Mouse (Mus musculus) forebrain, embryonic 13.5 days (tissue): Measurements from ENCODE around the gene Ndufb10. TPM values are rescaled to one million over a fixed set of nuclear protein-coding genes. Genes with fewer than 3 reads are reported as not detected.

Source experiments
- ATAC-seq: fragments of 200-750 bp; cut with Nextera tagmentation; 2 replicates; pipeline ENCODE4 v1.8.0; 2017
- H3K27ac ChIP-seq: fragments of 300-500 bp; sonication (generic); 2 replicates; pipeline ENCODE4 v1.5.1; 2015; ENCODE audit warnings: inconsistent platforms, mild to moderate bottlenecking, moderate library complexity
- H3K27me3 ChIP-seq: fragments of 300-500 bp; sonication (generic); 2 replicates; pipeline ENCODE4 v1.6.1; 2015; ENCODE audit warnings: mild to moderate bottlenecking, inconsistent platforms
- H3K36me3 ChIP-seq: fragments of 300-500 bp; sonication (generic); 2 replicates; pipeline ENCODE4 v1.6.1; 2015; ENCODE audit warnings: mild to moderate bottlenecking, inconsistent platforms; ENCODE audit not compliant: poor library complexity, severe bottlenecking
- H3K4me1 ChIP-seq: fragments of 300-500 bp; sonication (generic); 2 replicates; pipeline ENCODE4 v1.6.1; 2015; ENCODE audit warnings: inconsistent platforms
- H3K4me2 ChIP-seq: fragments of 300-500 bp; sonication (generic); 2 replicates; pipeline ENCODE4 v1.6.1; 2015; ENCODE audit warnings: inconsistent platforms, mild to moderate bottlenecking, moderate library complexity
- H3K4me3 ChIP-seq: fragments of 300-500 bp; sonication (generic); 2 replicates; pipeline ENCODE4 v1.5.1; 2015; ENCODE audit warnings: mild to moderate bottlenecking, inconsistent platforms
- H3K9ac ChIP-seq: fragments of 300-500 bp; sonication (generic); 2 replicates; pipeline ENCODE4 v1.6.1; 2015; ENCODE audit warnings: mild to moderate bottlenecking, inconsistent platforms
- H3K9me3 ChIP-seq: fragments of 300-500 bp; sonication (generic); replicated peaks from 2 replicates; pipeline ENCODE4 v1.6.1; 2016; ENCODE audit warnings: inconsistent platforms
- WGBS: fragments of 180-500 bp; shearing (Covaris S2); methylation state at CpG from one replicate; pipeline ENCODE4 v1.1.7; 2015; 5-methylcytosine and 5-hydroxymethylcytosine counted together
- polyA plus RNA-seq: library from polyadenylated mRNA; unstranded; fragments of >200 nt; fragmentation: Nextera tagmentation; extraction: Ambion mirVana; gene quantifications from 2 replicates; pipeline ENCODE4 v1.2.1, GENCODE M21; 2015

The Ndufb10 gene
- polyA plus RNA-seq, 1 experiment from 2014 or later, result 253 TPM

DNA sequence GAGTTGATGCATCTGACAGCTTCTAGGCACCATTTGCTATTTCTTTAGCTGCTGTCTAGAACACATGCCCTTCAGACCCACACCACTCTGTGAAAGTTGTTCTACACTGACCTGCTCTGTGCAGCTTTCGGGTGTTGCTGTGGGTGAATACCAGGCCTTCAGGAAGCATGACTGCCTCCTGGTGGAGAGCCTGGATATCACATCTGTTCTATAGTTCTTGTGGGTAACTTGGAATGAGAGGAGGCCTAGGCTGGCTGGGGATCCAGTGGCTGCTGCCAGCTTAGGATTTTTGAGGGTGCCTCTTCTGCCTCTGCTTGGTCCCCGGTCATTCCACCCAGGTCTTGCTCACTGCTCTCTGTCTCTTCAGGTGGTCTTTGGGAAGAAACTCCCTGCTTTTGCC, 48.1 kb downstream of the Ndufb10 start:
- H3K27me3 ChIP-seq, result no peaks in the 10 kb centered on the region
- no peak overlapping the region for H3K4me2 ChIP-seq
- peaks cover 53% of the 10 kb centered on the region for H3K36me3 ChIP-seq
- H3K4me3 ChIP-seq, result no peak overlapping the region
- 48% methylated on average over 2 of the region's 2 CpGs for WGBS
- no peaks in the 10 kb centered on the region for H3K9me3 ChIP-seq
- ATAC-seq, result 0 out of 2 replicates have a peak, but pooled peaks have one; percentile 12
- peaks cover 20% of the 10 kb centered on the region for H3K4me1 ChIP-seq
- no peak overlapping the region for H3K9ac ChIP-seq
- H3K27ac ChIP-seq, result no peak overlapping the region

DNA sequence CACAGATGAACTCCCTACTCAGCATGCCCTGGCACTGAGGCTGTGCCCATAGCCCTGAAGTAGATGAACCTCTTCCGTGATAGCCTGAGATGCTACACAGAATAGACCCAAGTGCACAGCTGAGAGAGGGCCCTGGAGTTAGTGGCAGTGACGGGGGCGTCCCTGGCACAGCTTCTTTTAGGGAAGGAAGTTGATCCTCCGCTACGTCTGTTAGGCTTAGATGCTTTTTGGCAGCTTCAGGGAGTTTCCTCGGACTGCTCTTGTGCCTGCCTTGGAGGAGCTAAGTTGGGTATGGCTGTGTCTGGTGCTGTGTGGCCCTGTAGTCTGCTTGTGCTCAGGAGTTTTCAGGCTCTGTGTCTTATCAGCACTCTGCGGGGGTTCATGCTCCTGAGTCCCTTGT, 50.0 kb downstream of the Ndufb10 start:
- no peak overlapping the region for H3K4me2 ChIP-seq
- H3K27me3 ChIP-seq, result no peaks in the 10 kb centered on the region
- H3K4me3 ChIP-seq, result no peak overlapping the region
- peaks cover 32% of the 10 kb centered on the region for H3K4me1 ChIP-seq
- no peak overlapping the region for H3K27ac ChIP-seq
- no peak for ATAC-seq
- H3K9me3 ChIP-seq, result no peaks in the 10 kb centered on the region
- peaks cover 34% of the 10 kb centered on the region for H3K36me3 ChIP-seq
- WGBS, result 82% methylated on average over 7 of the region's 7 CpGs
- no peak overlapping the region for H3K9ac ChIP-seq

DNA sequence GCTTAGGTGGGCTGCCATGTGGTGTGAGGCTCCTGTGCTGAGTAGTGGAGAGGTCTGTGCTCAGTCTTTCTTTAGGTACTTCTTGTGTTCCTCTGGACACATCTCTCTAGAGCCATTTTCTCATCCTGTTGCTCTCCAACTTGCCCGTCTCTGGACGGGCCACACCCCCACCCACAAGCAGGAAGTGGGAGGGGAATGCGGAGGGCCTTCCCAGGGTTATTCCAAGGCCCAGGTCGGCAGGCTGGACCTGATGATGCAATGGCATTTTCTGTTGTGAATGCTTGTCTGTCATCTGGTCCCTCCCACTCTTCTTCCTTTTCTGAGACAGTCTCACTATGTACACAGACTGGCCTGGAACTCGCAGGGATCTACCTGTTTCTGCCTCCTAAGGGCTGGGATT, 52.1 kb downstream of the Ndufb10 start:
- 40% methylated on average over 5 of the region's 5 CpGs for WGBS
- Histone ChIP-seq H3K36me3 (peaks cover 12% of the 10 kb centered on the region), H3K4me1 (peaks cover 41% of the 10 kb centered on the region), H3K9ac (peak overlapping the region; percentile 99), H3K9me3 (no peaks in the 10 kb centered on the region), H3K27ac (no peak overlapping the region), H3K4me3 (no peak overlapping the region), H3K27me3 (no peaks in the 10 kb centered on the region), H3K4me2 (peak overlapping the region; percentile 27)
- no peak for ATAC-seq

Other genes starting within 250 kb of the Ndufb10 start
- gene Mlst8, start 245.4 kb downstream of the Ndufb10 start, polyA plus RNA-seq, result 33.9 and 39.1 TPM in 2 replicates
- gene Caskin1, start 235.9 kb downstream of the Ndufb10 start, polyA plus RNA-seq, result 15.0 and 16.7 TPM in 2 replicates
- gene Traf7, start 196.5 kb downstream of the Ndufb10 start, polyA plus RNA-seq, result 97.1 and 109 TPM in 2 replicates
- 3.7 and 4.1 TPM in 2 replicates for gene Rab26, start 190.3 kb downstream of the Ndufb10 start, polyA plus RNA-seq
- gene Pkd1, start 174.6 kb downstream of the Ndufb10 start, polyA plus RNA-seq, result 11.9 and 16.9 TPM in 2 replicates
- gene Tsc2, start 91.8 kb downstream of the Ndufb10 start, polyA plus RNA-seq, result 60.5 and 75.1 TPM in 2 replicates
- gene Nthl1, start 91.8 kb downstream of the Ndufb10 start, polyA plus RNA-seq, result 13.8 and 15.3 TPM in 2 replicates
- gene Slc9a3r2, start 74.2 kb downstream of the Ndufb10 start, polyA plus RNA-seq, result 15.0 and 16.0 TPM in 2 replicates
- not detected in 2 replicates for gene Npw, start 66.0 kb downstream of the Ndufb10 start, polyA plus RNA-seq
- 14.9 and 16.2 TPM in 2 replicates for gene Zfp598, start 54.8 kb downstream of the Ndufb10 start, polyA plus RNA-seq
- gene Syngr3, start 34.5 kb downstream of the Ndufb10 start, polyA plus RNA-seq, result 61.0 and 68.7 TPM in 2 replicates
- 40.7 and 42.5 TPM in 2 replicates for gene Gfer, start 28.3 kb downstream of the Ndufb10 start, polyA plus RNA-seq
- gene Noxo1, start 28.2 kb downstream of the Ndufb10 start, polyA plus RNA-seq, result 1.3 TPM in 2 replicates
- gene Tbl3, start 16.8 kb downstream of the Ndufb10 start, polyA plus RNA-seq, result 86.9 and 107 TPM in 2 replicates
- 0.18 TPM in 1 of 2 replicates, not detected in the other for gene Rnf151, start 6.4 kb downstream of the Ndufb10 start, polyA plus RNA-seq
- gene Rps2, start 6.4 kb downstream of the Ndufb10 start, polyA plus RNA-seq, result 992 and 1,023 TPM in 2 replicates
- gene Rpl3l, start 3.3 kb upstream of the Ndufb10 start, polyA plus RNA-seq, result not detected in 2 replicates
- gene Msrb1, start 12.2 kb upstream of the Ndufb10 start, polyA plus RNA-seq, result 18.8 and 22.1 TPM in 2 replicates
- 0.15 and 0.17 TPM in 2 replicates for gene Hs3st6, start 28.5 kb upstream of the Ndufb10 start, polyA plus RNA-seq
- not detected in 2 replicates for gene Meiob, start 79.8 kb upstream of the Ndufb10 start, polyA plus RNA-seq
- gene Hagh, start 115.7 kb upstream of the Ndufb10 start, polyA plus RNA-seq, result 36.7 and 37.1 TPM in 2 replicates
- gene Fahd1, start 125.9 kb upstream of the Ndufb10 start, polyA plus RNA-seq, result 16.0 and 16.8 TPM in 2 replicates
- 0.17 and 0.25 TPM in 2 replicates for gene Igfals, start 141.5 kb upstream of the Ndufb10 start, polyA plus RNA-seq
- gene Nubp2, start 161.9 kb upstream of the Ndufb10 start, polyA plus RNA-seq, result 68.5 and 76.9 TPM in 2 replicates
- 64.3 and 67.4 TPM in 2 replicates for gene Spsb3, start 162.2 kb upstream of the Ndufb10 start, polyA plus RNA-seq
- gene Eme2, start 170.6 kb upstream of the Ndufb10 start, polyA plus RNA-seq, result 31.3 and 36.5 TPM in 2 replicates
- gene Mrps34, start 170.6 kb upstream of the Ndufb10 start, polyA plus RNA-seq, result 81.4 and 85.4 TPM in 2 replicates
- gene Nme3, start 172.0 kb upstream of the Ndufb10 start, polyA plus RNA-seq, result 72.1 and 80.8 TPM in 2 replicates
- 60.8 and 73.6 TPM in 2 replicates for gene Mapk8ip3, start 212.5 kb upstream of the Ndufb10 start, polyA plus RNA-seq
- gene Jpt2, start 236.2 kb upstream of the Ndufb10 start, polyA plus RNA-seq, result 186 and 217 TPM in 2 replicates